Mouse (Mus musculus): ENCODE data around the gene Ces2b. TPM values are rescaled to one million over a fixed set of nuclear protein-coding genes. Genes with fewer than 3 reads are reported as not detected.
"Not testable (repeated sequence)": the region's sequence is repeated elsewhere in the genome, so short reads cannot be mapped to it uniquely, and the experiment has no call there.

The Ces2b gene
- polyA plus RNA-seq, 1 experiment = not detected

DNA sequence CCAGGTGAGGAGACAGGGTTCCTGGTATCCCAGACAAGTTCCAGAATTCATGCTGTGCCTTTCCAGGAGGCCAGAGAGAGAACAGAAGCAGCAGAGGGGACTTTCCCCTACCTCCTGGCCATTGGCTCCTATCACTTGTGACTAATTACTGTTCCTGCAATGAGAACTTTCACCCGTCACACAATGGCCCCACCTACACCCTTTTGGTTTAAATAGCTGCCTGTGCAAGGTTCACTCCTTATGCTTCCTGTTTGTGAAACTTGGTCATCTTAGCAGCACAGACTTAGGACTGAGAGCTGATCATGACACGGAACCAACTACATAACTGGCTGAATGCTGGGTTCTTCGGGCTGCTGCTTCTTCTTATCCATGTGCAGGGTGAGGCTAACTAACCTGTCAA is 15.5 kb downstream of the Ces2b start, which contains the start of gene Ces2c:
TSS of gene Ces2c (plus strand) at position 238 of the 400 bp plus-strand sequence.
- Histone ChIP-seq H3K4me2 (ENCODE audit: low read depth) (no peak within 1 kb of the TSS), H3K4me3 (no peak within 1 kb of the TSS), H3K27me3 (ENCODE audit: control insufficient read depth, insufficient read depth, insufficient read length) (no peaks in the 10 kb centered on the region), H3ac (ENCODE audit: control insufficient read depth, insufficient read length) (no peak within 1 kb of the TSS), H3K79me2 (ENCODE audit: control insufficient read depth, insufficient read depth) (no peaks in the 10 kb centered on the region), H3K36me3 (ENCODE audit: control insufficient read depth, insufficient read depth) (no peaks in the 10 kb centered on the region)
- TF ChIP-seq POLR2AphosphoS2 (IDR thresholded peaks at IDR 0.05; ENCODE audit: insufficient read length, low read depth) = no peak

DNA sequence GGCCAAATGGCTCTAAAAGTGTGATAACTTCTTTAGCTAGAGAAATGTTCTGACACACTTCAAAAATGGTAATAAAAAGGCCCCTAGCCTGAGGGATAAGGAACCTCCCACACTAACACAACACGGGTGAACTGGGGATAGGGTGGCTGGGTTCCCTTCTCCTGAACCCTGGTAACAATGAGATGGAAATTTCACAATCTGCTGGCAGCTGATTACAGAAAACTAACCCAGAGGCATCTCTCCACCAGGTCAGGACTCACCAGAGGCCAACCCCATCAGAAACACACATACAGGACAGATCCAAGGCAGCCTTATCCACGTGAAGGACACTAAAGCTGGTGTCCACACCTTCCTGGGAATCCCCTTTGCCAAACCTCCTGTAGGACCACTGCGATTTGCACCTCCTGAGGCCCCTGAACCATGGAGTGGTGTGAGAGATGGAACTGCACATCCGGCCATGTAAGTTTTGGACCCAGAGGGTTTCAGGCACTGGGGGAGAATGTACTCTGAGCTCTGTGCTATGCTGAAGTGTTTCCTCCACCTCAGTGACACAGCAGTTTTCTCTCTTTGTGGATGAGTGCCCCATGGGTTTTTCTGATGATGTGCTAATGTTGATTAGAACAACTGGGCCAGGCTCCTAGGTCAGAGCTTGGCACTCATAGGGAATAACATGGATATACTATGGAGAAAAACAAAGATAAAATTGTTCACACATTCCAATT is 16.5 kb downstream of the Ces2b start:
- H3K27me3 ChIP-seq (ENCODE audit: control insufficient read depth, insufficient read depth, insufficient read length) = no peaks in the 10 kb centered on the region
- no peak overlapping the region for H3ac ChIP-seq (ENCODE audit: control insufficient read depth, insufficient read length)
- no peaks in the 10 kb centered on the region for H3K79me2 ChIP-seq (ENCODE audit: control insufficient read depth, insufficient read depth)
- no peaks in the 10 kb centered on the region for H3K36me3 ChIP-seq (ENCODE audit: control insufficient read depth, insufficient read depth)
- no peak overlapping the region for H3K4me3 ChIP-seq
- TF ChIP-seq CEBPB (IDR thresholded peaks at IDR 0.05; ENCODE audit: insufficient read depth, poor library complexity, severe bottlenecking) (no peak), SRF (IDR thresholded peaks at IDR 0.05; ENCODE audit: control insufficient read depth, insufficient read length, low read depth) (no peak), E2F4 (IDR thresholded peaks at IDR 0.05; ENCODE audit: insufficient read depth) (no peak), MYOD1 (IDR thresholded peaks at IDR 0.05; ENCODE audit: control insufficient read depth in 1 of 3, insufficient read length in 2 of 3, low read depth in 2 of 3) (no peak), USF1 (IDR thresholded peaks at IDR 0.05; ENCODE audit: low read depth) (no peak), REST (IDR thresholded peaks at IDR 0.05; ENCODE audit: insufficient read depth, insufficient read length) (no peak), TCF3 (IDR thresholded peaks at IDR 0.05; ENCODE audit: insufficient read length, low read depth) (no peak), MYOG (IDR thresholded peaks at IDR 0.05; ENCODE audit: control insufficient read depth in 1 of 3, insufficient read depth in 1 of 3, insufficient read length in 2 of 3, low read depth in 2 of 3) (no peak), TCF12 (IDR thresholded peaks at IDR 0.05; ENCODE audit: insufficient read depth, poor library complexity, severe bottlenecking) (no peak), POLR2AphosphoS2 (IDR thresholded peaks at IDR 0.05; ENCODE audit: insufficient read length, low read depth) (no peak), POLR2A (IDR thresholded peaks at IDR 0.05; ENCODE audit: insufficient read length, low read depth) (no peak)
- no peak overlapping the region for H3K4me2 ChIP-seq (ENCODE audit: low read depth)

DNA sequence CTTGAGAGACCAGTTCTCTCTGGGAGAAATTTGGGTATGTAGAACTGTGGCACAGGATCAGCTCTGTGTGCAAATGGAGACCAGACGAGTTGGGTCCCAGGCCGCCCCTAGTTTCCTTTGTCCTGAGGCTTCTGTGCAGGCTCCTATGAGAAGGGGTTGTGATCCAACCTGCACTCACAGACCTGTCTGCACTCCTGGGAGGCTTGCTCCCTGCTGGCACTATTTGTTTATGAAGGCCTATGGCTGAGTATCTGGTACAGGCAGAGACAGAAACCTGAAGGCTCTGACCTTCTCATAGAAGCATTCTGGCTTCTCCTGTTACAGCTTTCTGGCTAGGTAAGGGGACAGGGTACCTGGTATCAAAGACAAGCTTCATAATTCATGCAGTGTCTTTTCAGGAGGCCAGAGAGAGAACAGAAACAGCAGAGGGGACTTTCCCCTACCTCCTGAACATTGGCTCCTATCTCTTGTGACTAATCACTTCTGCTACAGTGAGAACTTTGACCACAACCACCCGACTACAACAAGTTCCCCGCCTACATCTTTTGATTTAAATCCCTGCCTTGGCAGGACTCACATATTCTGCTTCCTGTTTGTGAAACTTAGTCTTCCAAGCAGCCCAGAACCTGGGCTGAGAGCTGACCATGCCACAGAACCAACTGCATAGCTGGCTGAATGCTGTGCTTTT is 35.6 kb downstream of the Ces2b start:
- H3K36me3 ChIP-seq (ENCODE audit: control insufficient read depth, insufficient read depth); H3K27me3 ChIP-seq (ENCODE audit: control insufficient read depth, insufficient read depth, insufficient read length); H3K4me2 ChIP-seq (ENCODE audit: low read depth); H3K79me2 ChIP-seq (ENCODE audit: control insufficient read depth, insufficient read depth); H3K4me3 ChIP-seq; H3ac ChIP-seq (ENCODE audit: control insufficient read depth, insufficient read length): not testable (repeated sequence)

DNA sequence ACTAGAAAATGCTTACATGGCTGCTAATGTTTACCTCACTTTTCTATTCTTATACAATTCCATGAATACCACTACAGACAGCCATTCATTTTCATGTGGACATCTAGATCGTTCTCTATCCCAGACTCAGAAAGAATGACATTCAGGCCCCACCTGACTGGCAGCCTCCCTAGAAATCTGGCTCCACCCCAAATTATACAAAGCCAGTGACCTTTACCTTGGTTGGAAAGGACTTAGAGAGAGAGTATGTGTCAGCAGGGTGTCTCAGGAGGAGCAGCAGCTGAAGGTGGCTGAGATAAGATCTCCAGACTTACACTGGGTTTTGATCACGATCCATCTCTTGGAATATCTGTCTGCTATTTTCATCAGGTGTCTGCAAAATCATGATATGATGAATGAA is 37.5 kb downstream of the Ces2b start:
- H3K79me2 ChIP-seq (ENCODE audit: control insufficient read depth, insufficient read depth); H3K36me3 ChIP-seq (ENCODE audit: control insufficient read depth, insufficient read depth); H3K27me3 ChIP-seq (ENCODE audit: control insufficient read depth, insufficient read depth, insufficient read length); H3K4me3 ChIP-seq; H3ac ChIP-seq (ENCODE audit: control insufficient read depth, insufficient read length); H3K4me2 ChIP-seq (ENCODE audit: low read depth): not testable (repeated sequence)

DNA sequence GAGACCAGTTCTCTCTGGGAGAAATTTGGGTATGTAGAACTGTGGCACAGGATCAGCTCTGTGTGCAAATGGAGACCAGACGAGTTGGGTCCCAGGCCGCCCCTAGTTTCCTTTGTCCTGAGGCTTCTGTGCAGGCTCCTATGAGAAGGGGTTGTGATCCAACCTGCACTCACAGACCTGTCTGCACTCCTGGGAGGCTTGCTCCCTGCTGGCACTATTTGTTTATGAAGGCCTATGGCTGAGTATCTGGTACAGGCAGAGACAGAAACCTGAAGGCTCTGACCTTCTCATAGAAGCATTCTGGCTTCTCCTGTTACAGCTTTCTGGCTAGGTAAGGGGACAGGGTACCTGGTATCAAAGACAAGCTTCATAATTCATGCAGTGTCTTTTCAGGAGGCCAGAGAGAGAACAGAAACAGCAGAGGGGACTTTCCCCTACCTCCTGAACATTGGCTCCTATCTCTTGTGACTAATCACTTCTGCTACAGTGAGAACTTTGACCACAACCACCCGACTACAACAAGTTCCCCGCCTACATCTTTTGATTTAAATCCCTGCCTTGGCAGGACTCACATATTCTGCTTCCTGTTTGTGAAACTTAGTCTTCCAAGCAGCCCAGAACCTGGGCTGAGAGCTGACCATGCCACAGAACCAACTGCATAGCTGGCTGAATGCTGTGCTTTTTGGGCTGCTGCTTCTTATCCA is 55.0 kb downstream of the Ces2b start:
- H3K79me2 ChIP-seq (ENCODE audit: control insufficient read depth, insufficient read depth); H3K36me3 ChIP-seq (ENCODE audit: control insufficient read depth, insufficient read depth); H3K4me2 ChIP-seq (ENCODE audit: low read depth); H3ac ChIP-seq (ENCODE audit: control insufficient read depth, insufficient read length); H3K27me3 ChIP-seq (ENCODE audit: control insufficient read depth, insufficient read depth, insufficient read length); H3K4me3 ChIP-seq: not testable (repeated sequence)

Other genes with a start within 250 kb of the Ces2b start
- 2.3 TPM for gene Pdp2, start 240.1 kb upstream of the Ces2b start, polyA plus RNA-seq (2012; fragmentation: generic; extraction: Trizol)
- gene Cdh16, start 207.2 kb upstream of the Ces2b start, polyA plus RNA-seq (2012; fragmentation: generic; extraction: Trizol) = 0.29 TPM
- 17.9 TPM for gene Rrad, start 200.2 kb upstream of the Ces2b start, polyA plus RNA-seq (2012; fragmentation: generic; extraction: Trizol)
- gene Ciao2b, start 189.6 kb upstream of the Ces2b start, polyA plus RNA-seq (2012; fragmentation: generic; extraction: Trizol) = 217 TPM
- gene Ces2a, start 97.6 kb upstream of the Ces2b start, polyA plus RNA-seq (2012; fragmentation: generic; extraction: Trizol) = not detected
- gene Ces2c, start 15.5 kb downstream of the Ces2b start, polyA plus RNA-seq (2012; fragmentation: generic; extraction: Trizol) = 0.34 TPM
- gene Ces2e, start 94.7 kb downstream of the Ces2b start, polyA plus RNA-seq (2012; fragmentation: generic; extraction: Trizol) = 0.02 TPM
- gene Ces2f, start 115.8 kb downstream of the Ces2b start, polyA plus RNA-seq (2012; fragmentation: generic; extraction: Trizol) = 0.02 TPM
- 0.30 TPM for gene Ces2g, start 130.1 kb downstream of the Ces2b start, polyA plus RNA-seq (2012; fragmentation: generic; extraction: Trizol)
- gene Ces2h, start 169.3 kb downstream of the Ces2b start, polyA plus RNA-seq (2012; fragmentation: generic; extraction: Trizol) = not detected
- gene Ces3a, start 217.0 kb downstream of the Ces2b start, polyA plus RNA-seq (2012; fragmentation: generic; extraction: Trizol) = not detected